Mouse (Mus musculus): ENCODE measurements at regions not wholly inside any gene's neighbourhood (a gene's known extent, or its start where the extent isn't known, plus 50 kb on each side); places are given as distances from the start of the nearest gene placed in this dataset.

- Histone ChIP-seq H3K9ac (replicated peaks; ENCODE audit: low read length) (no peak overlapping the region), H3K9me3 (ENCODE audit: control insufficient read depth, low read length) (no peaks in the 10 kb centered on the region), H3K4me1 (ENCODE audit: control insufficient read depth, insufficient read depth, low read length) (no peaks in the 10 kb centered on the region), H3K36me3 (ENCODE audit: control insufficient read depth, insufficient read depth, low read length) (no peaks in the 10 kb centered on the region), H3K27ac (replicated peaks; ENCODE audit: low read depth, low read length) (no peak overlapping the region), H3K27me3 (ENCODE audit: control insufficient read depth, insufficient read depth, low read length) (no peaks in the 10 kb centered on the region), H3K4me3 (replicated peaks; ENCODE audit: low read depth, low read length) (no peak overlapping the region), H3K4me2 (ENCODE audit: low read length) (no peak overlapping the region)
- no peak for ATAC-seq (ENCODE audit: low FRiP score, low TSS enrichment)
- no peak for DNase-seq
- WGBS, result 83% methylated on average over 4 of the region's 4 CpGs
Measured at GRCm38 (mm10) chr10:99480573-99480972, 217.5 kb downstream of the Dusp6 start.

- 91% methylated on average over 3 of the region's 3 CpGs for WGBS
- no peak overlapping the region for H3K4me2 ChIP-seq (ENCODE audit: low read length)
- H3K4me1 ChIP-seq (ENCODE audit: control insufficient read depth, insufficient read depth, low read length), result no peaks in the 10 kb centered on the region
- no peak overlapping the region for H3K9ac ChIP-seq (replicated peaks; ENCODE audit: low read length)
- H3K9me3 ChIP-seq (ENCODE audit: control insufficient read depth, low read length), result no peaks in the 10 kb centered on the region
- H3K27me3 ChIP-seq (ENCODE audit: control insufficient read depth, insufficient read depth, low read length), result no peaks in the 10 kb centered on the region
- ATAC-seq (ENCODE audit: low FRiP score, low TSS enrichment) (no peak), DNase-seq (no peak)
- H3K4me3 ChIP-seq (replicated peaks; ENCODE audit: low read depth, low read length), result no peak overlapping the region
- no peaks in the 10 kb centered on the region for H3K36me3 ChIP-seq (ENCODE audit: control insufficient read depth, insufficient read depth, low read length)
- H3K27ac ChIP-seq (replicated peaks; ENCODE audit: low read depth, low read length), result no peak overlapping the region
Measured at GRCm38 (mm10) chr10:99482009-99482408, 219.0 kb downstream of the Dusp6 start.

GRCm38 (mm10) chr10:99488195-99489080 lies 225.4 kb downstream of the Dusp6 start:
- Histone ChIP-seq H3K27me3 (ENCODE audit: control insufficient read depth, insufficient read depth, low read length) (no peaks in the 10 kb centered on the region), H3K36me3 (ENCODE audit: control insufficient read depth, insufficient read depth, low read length) (no peaks in the 10 kb centered on the region), H3K4me3 (replicated peaks; ENCODE audit: low read depth, low read length) (no peak overlapping the region), H3K27ac (replicated peaks; ENCODE audit: low read depth, low read length) (0 out of 2 replicates have a peak overlapping the region, but pooled peaks have one; percentile 3), H3K4me2 (ENCODE audit: low read length) (no peak overlapping the region), H3K9ac (replicated peaks; ENCODE audit: low read length) (no peak overlapping the region), H3K9me3 (ENCODE audit: control insufficient read depth, low read length) (no peaks in the 10 kb centered on the region), H3K4me1 (ENCODE audit: control insufficient read depth, insufficient read depth, low read length) (no peaks in the 10 kb centered on the region)
- DNase-seq, result peak; percentile 61
- no peak; the same call in 1 of the 2 replicates for ATAC-seq (ENCODE audit: low FRiP score, low TSS enrichment)
- 63% methylated on average over 16 of the region's 16 CpGs for WGBS

GRCm38 (mm10) chr10:99511514-99512237 lies 247.8 kb downstream of the Csl start:
- H3K4me2 ChIP-seq (ENCODE audit: low read length), result no peak overlapping the region
- no peaks in the 10 kb centered on the region for H3K4me1 ChIP-seq (ENCODE audit: control insufficient read depth, insufficient read depth, low read length)
- no peaks in the 10 kb centered on the region for H3K9me3 ChIP-seq (ENCODE audit: control insufficient read depth, low read length)
- no peak for DNase-seq
- H3K9ac ChIP-seq (replicated peaks; ENCODE audit: low read length), result no peak overlapping the region
- H3K27me3 ChIP-seq (ENCODE audit: control insufficient read depth, insufficient read depth, low read length), result no peaks in the 10 kb centered on the region
- 85% methylated on average over 17 of the region's 17 CpGs for WGBS
- no peak overlapping the region for H3K4me3 ChIP-seq (replicated peaks; ENCODE audit: low read depth, low read length)
- no peaks in the 10 kb centered on the region for H3K36me3 ChIP-seq (ENCODE audit: control insufficient read depth, insufficient read depth, low read length)
- ATAC-seq (ENCODE audit: low FRiP score, low TSS enrichment), result no peak
- no peak overlapping the region for H3K27ac ChIP-seq (replicated peaks; ENCODE audit: low read depth, low read length)

GRCm38 (mm10) chr10:99517944-99518343 lies 241.5 kb downstream of the Csl start:
- Histone ChIP-seq H3K9me3 (ENCODE audit: control insufficient read depth, low read length) (no peaks in the 10 kb centered on the region), H3K4me1 (ENCODE audit: control insufficient read depth, insufficient read depth, low read length) (no peaks in the 10 kb centered on the region)
- WGBS, result 89% methylated on average over 4 of the region's 4 CpGs

GRCm38 (mm10) chr10:99519479-99519878 lies 240.0 kb downstream of the Csl start:
- Histone ChIP-seq H3K4me1 (ENCODE audit: control insufficient read depth, insufficient read depth, low read length) (no peaks in the 10 kb centered on the region), H3K4me2 (ENCODE audit: low read length) (no peak overlapping the region), H3K9me3 (ENCODE audit: control insufficient read depth, low read length) (no peaks in the 10 kb centered on the region), H3K9ac (replicated peaks; ENCODE audit: low read length) (no peak overlapping the region), H3K4me3 (replicated peaks; ENCODE audit: low read depth, low read length) (no peak overlapping the region), H3K27ac (replicated peaks; ENCODE audit: low read depth, low read length) (no peak overlapping the region), H3K36me3 (ENCODE audit: control insufficient read depth, insufficient read depth, low read length) (no peaks in the 10 kb centered on the region), H3K27me3 (ENCODE audit: control insufficient read depth, insufficient read depth, low read length) (no peaks in the 10 kb centered on the region)
- 26% methylated on average over 4 of the region's 4 CpGs for WGBS
- DNase-seq (no peak), ATAC-seq (ENCODE audit: low FRiP score, low TSS enrichment) (no peak)

More at GRCm38 (mm10) chr10:99517944-99518343, 241.5 kb downstream of the Csl start:
- Histone ChIP-seq H3K27ac (replicated peaks; ENCODE audit: low read depth, low read length) (no peak overlapping the region), H3K4me3 (replicated peaks; ENCODE audit: low read depth, low read length) (no peak overlapping the region), H3K27me3 (ENCODE audit: control insufficient read depth, insufficient read depth, low read length) (no peaks in the 10 kb centered on the region), H3K36me3 (ENCODE audit: control insufficient read depth, insufficient read depth, low read length) (no peaks in the 10 kb centered on the region), H3K4me2 (ENCODE audit: low read length) (no peak overlapping the region), H3K9ac (replicated peaks; ENCODE audit: low read length) (no peak overlapping the region)
- ATAC-seq (ENCODE audit: low FRiP score, low TSS enrichment) (no peak), DNase-seq (no peak)

GRCm38 (mm10) chr10:99523817-99524216 lies 235.6 kb downstream of the Csl start:
- no peak overlapping the region for H3K4me3 ChIP-seq (replicated peaks; ENCODE audit: low read depth, low read length)
- H3K27ac ChIP-seq (replicated peaks; ENCODE audit: low read depth, low read length), result no peak overlapping the region
- H3K27me3 ChIP-seq (ENCODE audit: control insufficient read depth, insufficient read depth, low read length), result no peaks in the 10 kb centered on the region
- H3K9ac ChIP-seq (replicated peaks; ENCODE audit: low read length), result no peak overlapping the region
- WGBS, result 71% methylated on average over 5 of the region's 5 CpGs
- no peak overlapping the region for H3K4me2 ChIP-seq (ENCODE audit: low read length)
- ATAC-seq (ENCODE audit: low FRiP score, low TSS enrichment) (no peak), DNase-seq (no peak)
- no peaks in the 10 kb centered on the region for H3K36me3 ChIP-seq (ENCODE audit: control insufficient read depth, insufficient read depth, low read length)
- no peaks in the 10 kb centered on the region for H3K4me1 ChIP-seq (ENCODE audit: control insufficient read depth, insufficient read depth, low read length)
- no peaks in the 10 kb centered on the region for H3K9me3 ChIP-seq (ENCODE audit: control insufficient read depth, low read length)

- Histone ChIP-seq H3K9me3 (ENCODE audit: control insufficient read depth, low read length) (no peaks in the 10 kb centered on the region), H3K4me2 (ENCODE audit: low read length) (peak overlapping the region; percentile 26), H3K27me3 (ENCODE audit: control insufficient read depth, insufficient read depth, low read length) (no peaks in the 10 kb centered on the region), H3K27ac (replicated peaks; ENCODE audit: low read depth, low read length) (no peak overlapping the region), H3K4me3 (replicated peaks; ENCODE audit: low read depth, low read length) (no peak overlapping the region), H3K36me3 (ENCODE audit: control insufficient read depth, insufficient read depth, low read length) (no peaks in the 10 kb centered on the region), H3K9ac (replicated peaks; ENCODE audit: low read length) (no peak overlapping the region), H3K4me1 (ENCODE audit: control insufficient read depth, insufficient read depth, low read length) (no peaks in the 10 kb centered on the region)
- DNase-seq, result peak; percentile 49
- ATAC-seq (ENCODE audit: low FRiP score, low TSS enrichment), result peak; percentile 27; the same call in 1 of the 2 replicates
- 33% methylated on average over 20 of the region's 20 CpGs for WGBS
Measured at GRCm38 (mm10) chr10:99524273-99525212, 234.9 kb downstream of the Csl start.

All from midbrain, embryonic 14.5 days (tissue).